Mouse (Mus musculus): Measurements from ENCODE around the gene Pafah1b1. TPM values are rescaled to one million over a fixed set of nuclear protein-coding genes. Genes with fewer than 3 reads are reported as not detected.
A peak's percentile ranks its signal among the peaks of the same experiment; 100 is the strongest.

Gene Pafah1b1
- polyA plus RNA-seq, 1 experiment from 2014 or later = 46.7 TPM

GRCm38 (mm10) chr11:74710671-74711070 lies 13.8 kb downstream of the Pafah1b1 start:
- WGBS = 90% methylated on average over 1 of the region's 1 CpGs
- no peak overlapping the region for H3K9ac ChIP-seq
- ATAC-seq (ENCODE audit: low FRiP score, low read depth) = no peak
- H3K4me1 ChIP-seq = no peaks in the 10 kb centered on the region
- H3K27ac ChIP-seq = no peak overlapping the region
- no peak overlapping the region for H3K4me2 ChIP-seq (replicated peaks)
- H3K27me3 ChIP-seq = no peaks in the 10 kb centered on the region
- no peak overlapping the region for H3K4me3 ChIP-seq
- no peaks in the 10 kb centered on the region for H3K9me3 ChIP-seq
- no peaks in the 10 kb centered on the region for H3K36me3 ChIP-seq

- Histone ChIP-seq H3K36me3 (no peaks in the 10 kb centered on the region), H3K27me3 (no peaks in the 10 kb centered on the region), H3K4me1 (no peaks in the 10 kb centered on the region), H3K9ac (no peak overlapping the region), H3K27ac (no peak overlapping the region), H3K4me2 (replicated peaks) (no peak overlapping the region), H3K4me3 (no peak overlapping the region), H3K9me3 (no peaks in the 10 kb centered on the region)
- ATAC-seq (ENCODE audit: low FRiP score, low read depth) = no peak
- 16% methylated on average over 1 of the region's 1 CpGs for WGBS
Observed at GRCm38 (mm10) chr11:74708781-74709180, 15.7 kb downstream of the Pafah1b1 start.

- Histone ChIP-seq H3K4me2 (replicated peaks) (no peak overlapping the region), H3K4me3 (no peak overlapping the region), H3K36me3 (peaks cover 1% of the 10 kb centered on the region), H3K4me1 (no peaks in the 10 kb centered on the region), H3K27ac (no peak overlapping the region), H3K9ac (no peak overlapping the region), H3K9me3 (no peaks in the 10 kb centered on the region), H3K27me3 (no peaks in the 10 kb centered on the region)
- 86% methylated on average over 2 of the region's 2 CpGs for WGBS
- no peak for ATAC-seq (ENCODE audit: low FRiP score, low read depth)
Observed at GRCm38 (mm10) chr11:74704068-74704467, 20.4 kb downstream of the Pafah1b1 start.

GRCm38 (mm10) chr11:74699505-74699904 lies 25.0 kb downstream of the Pafah1b1 start:
- H3K27me3 ChIP-seq = no peaks in the 10 kb centered on the region
- WGBS = 95% methylated on average over 2 of the region's 2 CpGs
- ATAC-seq (ENCODE audit: low FRiP score, low read depth) = no peak

GRCm38 (mm10) chr11:74692151-74692550 lies 32.3 kb downstream of the Pafah1b1 start:
- 82% methylated on average over 1 of the region's 1 CpGs for WGBS
- Histone ChIP-seq H3K4me3 (no peak overlapping the region), H3K36me3 (peaks cover 47% of the 10 kb centered on the region), H3K4me2 (replicated peaks) (no peak overlapping the region), H3K4me1 (no peaks in the 10 kb centered on the region), H3K9ac (no peak overlapping the region), H3K9me3 (no peaks in the 10 kb centered on the region), H3K27ac (no peak overlapping the region), H3K27me3 (no peaks in the 10 kb centered on the region)
- ATAC-seq (ENCODE audit: low FRiP score, low read depth) = no peak

More at GRCm38 (mm10) chr11:74699505-74699904, 25.0 kb downstream of the Pafah1b1 start:
- H3K9ac ChIP-seq = no peak overlapping the region
- no peaks in the 10 kb centered on the region for H3K9me3 ChIP-seq
- peaks cover 37% of the 10 kb centered on the region for H3K36me3 ChIP-seq
- H3K4me1 ChIP-seq = no peaks in the 10 kb centered on the region
- no peak overlapping the region for H3K4me3 ChIP-seq
- no peak overlapping the region for H3K27ac ChIP-seq
- H3K4me2 ChIP-seq (replicated peaks) = no peak overlapping the region

- 79% methylated on average over 4 of the region's 4 CpGs for WGBS
- Histone ChIP-seq H3K27me3 (no peaks in the 10 kb centered on the region), H3K27ac (no peak overlapping the region)
Observed at GRCm38 (mm10) chr11:74675156-74675555, 49.3 kb downstream of the Pafah1b1 start.

GRCm38 (mm10) chr11:74674713-74675112 lies 49.8 kb downstream of the Pafah1b1 start:
- Histone ChIP-seq H3K4me2 (replicated peaks) (no peak overlapping the region), H3K36me3 (peaks cover 62% of the 10 kb centered on the region), H3K27me3 (no peaks in the 10 kb centered on the region), H3K4me1 (no peaks in the 10 kb centered on the region), H3K4me3 (no peak overlapping the region), H3K9ac (no peak overlapping the region), H3K27ac (no peak overlapping the region), H3K9me3 (no peaks in the 10 kb centered on the region)
- 96% methylated on average over 8 of the region's 8 CpGs for WGBS
- ATAC-seq (ENCODE audit: low FRiP score, low read depth) = no peak

More at GRCm38 (mm10) chr11:74675156-74675555, 49.3 kb downstream of the Pafah1b1 start:
- no peaks in the 10 kb centered on the region for H3K4me1 ChIP-seq
- H3K4me3 ChIP-seq = no peak overlapping the region
- H3K4me2 ChIP-seq (replicated peaks) = no peak overlapping the region
- peaks cover 62% of the 10 kb centered on the region for H3K36me3 ChIP-seq
- H3K9me3 ChIP-seq = no peaks in the 10 kb centered on the region
- no peak for ATAC-seq (ENCODE audit: low FRiP score, low read depth)
- no peak overlapping the region for H3K9ac ChIP-seq

- H3K27ac ChIP-seq = no peak overlapping the region; the same call in 1 of the 2 replicates
- no peak overlapping the region for H3K4me2 ChIP-seq (replicated peaks)
- H3K9me3 ChIP-seq = no peaks in the 10 kb centered on the region
- no peak overlapping the region for H3K4me3 ChIP-seq
- H3K4me1 ChIP-seq = no peaks in the 10 kb centered on the region
- no peak for ATAC-seq (ENCODE audit: low FRiP score, low read depth)
- no peak overlapping the region for H3K9ac ChIP-seq
- no peaks in the 10 kb centered on the region for H3K27me3 ChIP-seq
- WGBS = 89% methylated on average over 1 of the region's 1 CpGs
- peaks cover 62% of the 10 kb centered on the region for H3K36me3 ChIP-seq
Observed at GRCm38 (mm10) chr11:74673561-74673960, 50.9 kb downstream of the Pafah1b1 start.

- H3K9me3 ChIP-seq = no peaks in the 10 kb centered on the region
- H3K9ac ChIP-seq = no peak overlapping the region
- ATAC-seq (ENCODE audit: low FRiP score, low read depth) = 0 out of 2 replicates have a peak, but pooled peaks have one; percentile 44
- no peaks in the 10 kb centered on the region for H3K27me3 ChIP-seq
- peaks cover 62% of the 10 kb centered on the region for H3K36me3 ChIP-seq
- H3K4me2 ChIP-seq (replicated peaks) = no peak overlapping the region
- WGBS = 81% methylated on average over 6 of the region's 6 CpGs
- H3K27ac ChIP-seq = no peak overlapping the region
- H3K4me3 ChIP-seq = no peak overlapping the region
- no peaks in the 10 kb centered on the region for H3K4me1 ChIP-seq
Observed at GRCm38 (mm10) chr11:74672901-74673513, 51.5 kb downstream of the Pafah1b1 start.

- H3K9ac ChIP-seq = no peak overlapping the region
- peaks cover 63% of the 10 kb centered on the region for H3K36me3 ChIP-seq
- H3K4me2 ChIP-seq (replicated peaks) = no peak overlapping the region
- WGBS = 83% methylated on average over 5 of the region's 5 CpGs
- no peaks in the 10 kb centered on the region for H3K4me1 ChIP-seq
- H3K27ac ChIP-seq = no peak overlapping the region
- no peak for ATAC-seq (ENCODE audit: low FRiP score, low read depth)
- H3K27me3 ChIP-seq = no peaks in the 10 kb centered on the region
- no peak overlapping the region for H3K4me3 ChIP-seq
- no peaks in the 10 kb centered on the region for H3K9me3 ChIP-seq
Observed at GRCm38 (mm10) chr11:74671839-74672238, 52.6 kb downstream of the Pafah1b1 start.

- Histone ChIP-seq H3K9me3 (no peaks in the 10 kb centered on the region), H3K9ac (no peak overlapping the region), H3K4me3 (no peak overlapping the region), H3K36me3 (peaks cover 68% of the 10 kb centered on the region), H3K27ac (no peak overlapping the region), H3K4me2 (replicated peaks) (no peak overlapping the region), H3K4me1 (no peaks in the 10 kb centered on the region), H3K27me3 (no peaks in the 10 kb centered on the region)
- 85% methylated on average over 1 of the region's 1 CpGs for WGBS
- no peak for ATAC-seq (ENCODE audit: low FRiP score, low read depth)
Observed at GRCm38 (mm10) chr11:74671013-74671412, 53.5 kb downstream of the Pafah1b1 start.

GRCm38 (mm10) chr11:74670151-74670550 lies 54.3 kb downstream of the Pafah1b1 start:
- Histone ChIP-seq H3K4me3 (no peak overlapping the region), H3K36me3 (peaks cover 74% of the 10 kb centered on the region), H3K4me1 (no peaks in the 10 kb centered on the region), H3K4me2 (replicated peaks) (no peak overlapping the region), H3K9me3 (no peaks in the 10 kb centered on the region), H3K27ac (0 out of 2 replicates have a peak overlapping the region, but pooled peaks have one; percentile 22), H3K9ac (no peak overlapping the region), H3K27me3 (no peaks in the 10 kb centered on the region)
- ATAC-seq (ENCODE audit: low FRiP score, low read depth) = no peak

GRCm38 (mm10) chr11:74668971-74669370 lies 55.5 kb downstream of the Pafah1b1 start:
- peaks cover 74% of the 10 kb centered on the region for H3K36me3 ChIP-seq
- ATAC-seq (ENCODE audit: low FRiP score, low read depth) = no peak
- no peaks in the 10 kb centered on the region for H3K27me3 ChIP-seq
- WGBS = 88% methylated on average over 2 of the region's 2 CpGs
- no peak overlapping the region for H3K4me2 ChIP-seq (replicated peaks)
- H3K9ac ChIP-seq = no peak overlapping the region
- no peaks in the 10 kb centered on the region for H3K9me3 ChIP-seq
- no peaks in the 10 kb centered on the region for H3K4me1 ChIP-seq
- no peak overlapping the region for H3K27ac ChIP-seq
- H3K4me3 ChIP-seq = no peak overlapping the region

All from limb, embryonic 13.5 days (tissue).